Mouse (Mus musculus): ENCODE data around the gene Cd68. TPM values are rescaled to one million over a fixed set of nuclear protein-coding genes. Genes with fewer than 3 reads are reported as not detected.

Gene Cd68
- polyA plus RNA-seq (2014; fragmentation: Illumina TruSeq; extraction: RNeasy Lipid Tissue Mini Kit (QIAGEN cat#74804); ENCODE audit: low read depth, low replicate concordance), result 0.91 TPM

GRCm38 (mm10) chr11:69665961-69666664, at the start of gene Cd68:
Gene Cd68 (minus strand): TSS chr11:69666153.

GRCm38 (mm10) chr11:69695361-69696181, 29.6 kb upstream of the Cd68 start, which contains the start of the genes Tnfsf12 and Tnfsfm13:
Gene Tnfsf12 (minus strand): TSS chr11:69695849.
Gene Tnfsfm13 (minus strand): TSS chr11:69696098.

GRCm38 (mm10) chr11:69685526-69686148, 19.7 kb upstream of the Cd68 start, which contains the start of gene Tnfsf13:
Gene Tnfsf13 (minus strand): TSS chr11:69685784.

GRCm38 (mm10) chr11:69681314-69682208, 15.6 kb upstream of the Cd68 start, which contains the start of gene Senp3:
Gene Senp3 (minus strand): TSS chr11:69682084.

GRCm38 (mm10) chr11:69672211-69672706, 6.3 kb upstream of the Cd68 start, which contains the start of gene Eif4a1:
Gene Eif4a1 (minus strand): TSS chr11:69672423.

GRCm38 (mm10) chr11:69662213-69662966, 3.6 kb downstream of the Cd68 start, which contains the start of gene Mpdu1:
Gene Mpdu1 (minus strand): TSS chr11:69662642.

GRCm38 (mm10) chr11:69655264-69656064, 10.5 kb downstream of the Cd68 start, which contains the start of gene Sox15:
Gene Sox15 (plus strand): TSS chr11:69655314.

GRCm38 (mm10) chr11:69632284-69633089, 33.5 kb downstream of the Cd68 start, which contains the start of gene Fxr2:
Gene Fxr2 (plus strand): TSS chr11:69632990.

GRCm38 (mm10) chr11:69621571-69622268, 44.2 kb downstream of the Cd68 start, which contains the start of gene Sat2:
Gene Sat2 (plus strand): TSS chr11:69622024.

GRCm38 (mm10) chr11:69617805-69618204, 48.1 kb downstream of the Cd68 start, which contains the start of gene Shbg:
Gene Shbg (minus strand): TSS chr11:69617905.

Other genes with a start within 250 kb of the Cd68 start
- 10.4 TPM for gene Dnah2, start 117.0 kb downstream of the Cd68 start, polyA plus RNA-seq (2014; fragmentation: Illumina TruSeq; extraction: RNeasy Lipid Tissue Mini Kit (QIAGEN cat#74804); ENCODE audit: low read depth, low replicate concordance)
- 0.48 TPM for gene Efnb3, start 105.9 kb downstream of the Cd68 start, polyA plus RNA-seq (2014; fragmentation: Illumina TruSeq; extraction: RNeasy Lipid Tissue Mini Kit (QIAGEN cat#74804); ENCODE audit: low read depth, low replicate concordance)
- 1.1 TPM for gene Wrap53, start 85.9 kb downstream of the Cd68 start, polyA plus RNA-seq (2014; fragmentation: Illumina TruSeq; extraction: RNeasy Lipid Tissue Mini Kit (QIAGEN cat#74804); ENCODE audit: low read depth, low replicate concordance)
- gene Trp53, start 85.8 kb downstream of the Cd68 start, polyA plus RNA-seq (2014; fragmentation: Illumina TruSeq; extraction: RNeasy Lipid Tissue Mini Kit (QIAGEN cat#74804); ENCODE audit: low read depth, low replicate concordance), result 2.5 TPM
- 23.7 TPM for gene Atp1b2, start 60.2 kb downstream of the Cd68 start, polyA plus RNA-seq (2014; fragmentation: Illumina TruSeq; extraction: RNeasy Lipid Tissue Mini Kit (QIAGEN cat#74804); ENCODE audit: low read depth, low replicate concordance)
- 2.6 TPM for gene Shbg, start 48.2 kb downstream of the Cd68 start, polyA plus RNA-seq (2014; fragmentation: Illumina TruSeq; extraction: RNeasy Lipid Tissue Mini Kit (QIAGEN cat#74804); ENCODE audit: low read depth, low replicate concordance)
- 6.7 TPM for gene Sat2, start 44.1 kb downstream of the Cd68 start, polyA plus RNA-seq (2014; fragmentation: Illumina TruSeq; extraction: RNeasy Lipid Tissue Mini Kit (QIAGEN cat#74804); ENCODE audit: low read depth, low replicate concordance)
- 16.0 TPM for gene Fxr2, start 33.2 kb downstream of the Cd68 start, polyA plus RNA-seq (2014; fragmentation: Illumina TruSeq; extraction: RNeasy Lipid Tissue Mini Kit (QIAGEN cat#74804); ENCODE audit: low read depth, low replicate concordance)
- not detected for gene Sox15, start 10.8 kb downstream of the Cd68 start, polyA plus RNA-seq (2014; fragmentation: Illumina TruSeq; extraction: RNeasy Lipid Tissue Mini Kit (QIAGEN cat#74804); ENCODE audit: low read depth, low replicate concordance)
- 8.7 TPM for gene Mpdu1, start 3.5 kb downstream of the Cd68 start, polyA plus RNA-seq (2014; fragmentation: Illumina TruSeq; extraction: RNeasy Lipid Tissue Mini Kit (QIAGEN cat#74804); ENCODE audit: low read depth, low replicate concordance)
- gene Eif4a1, start 6.3 kb upstream of the Cd68 start, polyA plus RNA-seq (2014; fragmentation: Illumina TruSeq; extraction: RNeasy Lipid Tissue Mini Kit (QIAGEN cat#74804); ENCODE audit: low read depth, low replicate concordance), result 265 TPM
- gene Senp3, start 15.9 kb upstream of the Cd68 start, polyA plus RNA-seq (2014; fragmentation: Illumina TruSeq; extraction: RNeasy Lipid Tissue Mini Kit (QIAGEN cat#74804); ENCODE audit: low read depth, low replicate concordance), result 94.6 TPM
- 3.8 TPM for gene Tnfsf13, start 19.6 kb upstream of the Cd68 start, polyA plus RNA-seq (2014; fragmentation: Illumina TruSeq; extraction: RNeasy Lipid Tissue Mini Kit (QIAGEN cat#74804); ENCODE audit: low read depth, low replicate concordance)
- gene Tnfsf12, start 29.7 kb upstream of the Cd68 start, polyA plus RNA-seq (2014; fragmentation: Illumina TruSeq; extraction: RNeasy Lipid Tissue Mini Kit (QIAGEN cat#74804); ENCODE audit: low read depth, low replicate concordance), result 0.20 TPM
- 1.7 TPM for gene Tnfsfm13, start 29.9 kb upstream of the Cd68 start, polyA plus RNA-seq (2014; fragmentation: Illumina TruSeq; extraction: RNeasy Lipid Tissue Mini Kit (QIAGEN cat#74804); ENCODE audit: low read depth, low replicate concordance)
- gene Polr2a, start 92.5 kb upstream of the Cd68 start, polyA plus RNA-seq (2014; fragmentation: Illumina TruSeq; extraction: RNeasy Lipid Tissue Mini Kit (QIAGEN cat#74804); ENCODE audit: low read depth, low replicate concordance), result 43.5 TPM
- gene Slc35g3, start 95.8 kb upstream of the Cd68 start, polyA plus RNA-seq (2014; fragmentation: Illumina TruSeq; extraction: RNeasy Lipid Tissue Mini Kit (QIAGEN cat#74804); ENCODE audit: low read depth, low replicate concordance), result 33.7 TPM
- gene Zbtb4, start 99.8 kb upstream of the Cd68 start, polyA plus RNA-seq (2014; fragmentation: Illumina TruSeq; extraction: RNeasy Lipid Tissue Mini Kit (QIAGEN cat#74804); ENCODE audit: low read depth, low replicate concordance), result 3.6 TPM
- gene Chrnb1, start 129.8 kb upstream of the Cd68 start, polyA plus RNA-seq (2014; fragmentation: Illumina TruSeq; extraction: RNeasy Lipid Tissue Mini Kit (QIAGEN cat#74804); ENCODE audit: low read depth, low replicate concordance), result 0.24 TPM
- gene Fgf11, start 135.7 kb upstream of the Cd68 start, polyA plus RNA-seq (2014; fragmentation: Illumina TruSeq; extraction: RNeasy Lipid Tissue Mini Kit (QIAGEN cat#74804); ENCODE audit: low read depth, low replicate concordance), result 3.7 TPM
- not detected for gene Tmem102, start 139.5 kb upstream of the Cd68 start, polyA plus RNA-seq (2014; fragmentation: Illumina TruSeq; extraction: RNeasy Lipid Tissue Mini Kit (QIAGEN cat#74804); ENCODE audit: low read depth, low replicate concordance)
- gene Gm39566, start 149.1 kb upstream of the Cd68 start, polyA plus RNA-seq (2014; fragmentation: Illumina TruSeq; extraction: RNeasy Lipid Tissue Mini Kit (QIAGEN cat#74804); ENCODE audit: low read depth, low replicate concordance), result 131 TPM
- 15.9 TPM for gene Spem2, start 152.3 kb upstream of the Cd68 start, polyA plus RNA-seq (2014; fragmentation: Illumina TruSeq; extraction: RNeasy Lipid Tissue Mini Kit (QIAGEN cat#74804); ENCODE audit: low read depth, low replicate concordance)
- 145 TPM for gene Spem1, start 156.0 kb upstream of the Cd68 start, polyA plus RNA-seq (2014; fragmentation: Illumina TruSeq; extraction: RNeasy Lipid Tissue Mini Kit (QIAGEN cat#74804); ENCODE audit: low read depth, low replicate concordance)
- gene Nlgn2, start 171.6 kb upstream of the Cd68 start, polyA plus RNA-seq (2014; fragmentation: Illumina TruSeq; extraction: RNeasy Lipid Tissue Mini Kit (QIAGEN cat#74804); ENCODE audit: low read depth, low replicate concordance), result 0.17 TPM
- gene Tmem256, start 172.4 kb upstream of the Cd68 start, polyA plus RNA-seq (2014; fragmentation: Illumina TruSeq; extraction: RNeasy Lipid Tissue Mini Kit (QIAGEN cat#74804); ENCODE audit: low read depth, low replicate concordance), result 4.6 TPM
- 0.28 TPM for gene Plscr3, start 180.2 kb upstream of the Cd68 start, polyA plus RNA-seq (2014; fragmentation: Illumina TruSeq; extraction: RNeasy Lipid Tissue Mini Kit (QIAGEN cat#74804); ENCODE audit: low read depth, low replicate concordance)
- gene Tnk1, start 192.6 kb upstream of the Cd68 start, polyA plus RNA-seq (2014; fragmentation: Illumina TruSeq; extraction: RNeasy Lipid Tissue Mini Kit (QIAGEN cat#74804); ENCODE audit: low read depth, low replicate concordance), result 0.07 TPM
- gene Tmem95, start 211.9 kb upstream of the Cd68 start, polyA plus RNA-seq (2014; fragmentation: Illumina TruSeq; extraction: RNeasy Lipid Tissue Mini Kit (QIAGEN cat#74804); ENCODE audit: low read depth, low replicate concordance), result 8.3 TPM
- 0.22 TPM for gene Kctd11, start 215.3 kb upstream of the Cd68 start, polyA plus RNA-seq (2014; fragmentation: Illumina TruSeq; extraction: RNeasy Lipid Tissue Mini Kit (QIAGEN cat#74804); ENCODE audit: low read depth, low replicate concordance)
- gene Acap1, start 229.4 kb upstream of the Cd68 start, polyA plus RNA-seq (2014; fragmentation: Illumina TruSeq; extraction: RNeasy Lipid Tissue Mini Kit (QIAGEN cat#74804); ENCODE audit: low read depth, low replicate concordance), result 1.7 TPM
- gene 2810408A11Rik, start 234.8 kb upstream of the Cd68 start, polyA plus RNA-seq (2014; fragmentation: Illumina TruSeq; extraction: RNeasy Lipid Tissue Mini Kit (QIAGEN cat#74804); ENCODE audit: low read depth, low replicate concordance), result 291 TPM
- gene Neurl4, start 234.9 kb upstream of the Cd68 start, polyA plus RNA-seq (2014; fragmentation: Illumina TruSeq; extraction: RNeasy Lipid Tissue Mini Kit (QIAGEN cat#74804); ENCODE audit: low read depth, low replicate concordance), result 5.5 TPM
- gene Gps2, start 247.7 kb upstream of the Cd68 start, polyA plus RNA-seq (2014; fragmentation: Illumina TruSeq; extraction: RNeasy Lipid Tissue Mini Kit (QIAGEN cat#74804); ENCODE audit: low read depth, low replicate concordance), result 66.3 TPM